Mouse (Mus musculus) C2C12 (cell line): ENCODE measurements around the gene Spg7. TPM values are rescaled to one million over a fixed set of nuclear protein-coding genes. Genes with fewer than 3 reads are reported as not detected.
A peak's percentile ranks its signal among the peaks of the same experiment; 100 is the strongest.
"Not testable (repeated sequence)": the region's sequence is repeated elsewhere in the genome, so short reads cannot be mapped to it uniquely, and the experiment has no call there.

Experiments used
- H3K27me3 ChIP-seq: one replicate; pipeline ENCODE4 v1.6.1; 2011; ENCODE audit not compliant: control insufficient read depth, insufficient read depth, insufficient read length
- H3K36me3 ChIP-seq: one replicate; pipeline ENCODE4 v1.6.1; 2011; ENCODE audit not compliant: control insufficient read depth, insufficient read depth
- H3K4me3 ChIP-seq: one replicate; pipeline ENCODE4 v1.5.1; 2011; ENCODE audit warnings: mild to moderate bottlenecking, control low read depth; ENCODE audit not compliant: poor library complexity, insufficient read depth, severe bottlenecking
- H3K79me2 ChIP-seq: one replicate; pipeline ENCODE4 v1.6.1; 2011; ENCODE audit not compliant: control insufficient read depth, insufficient read depth
- H3K79me3 ChIP-seq: one replicate; pipeline ENCODE4 v1.6.1; 2011; ENCODE audit warnings: low read depth, control low read depth
- H3ac ChIP-seq: one replicate; pipeline ENCODE3; 2011; ENCODE audit warnings: low read depth; ENCODE audit not compliant: control insufficient read depth, insufficient read length
- CEBPB ChIP-seq: IDR thresholded peaks from one replicate; pipeline ENCODE4 v1.6.1; 2011; ENCODE audit warnings: low read depth, mild to moderate bottlenecking, control low read depth, moderate library complexity
- CTCF ChIP-seq: IDR thresholded peaks from one replicate; pipeline ENCODE4 v1.5.1; 2011; ENCODE audit not compliant: control insufficient read depth, insufficient read depth, insufficient read length
- FOSL1 ChIP-seq: IDR thresholded peaks from one replicate; pipeline ENCODE4 v1.8.0; 2011; ENCODE audit warnings: mild to moderate bottlenecking, low read length; ENCODE audit not compliant: poor library complexity, insufficient read depth, severe bottlenecking
- MAX ChIP-seq: IDR thresholded peaks from one replicate; pipeline ENCODE4 v1.6.1; 2011; ENCODE audit warnings: mild to moderate bottlenecking, control low read depth
- MYOD1 ChIP-seq: IDR thresholded peaks from one replicate; pipeline ENCODE4 v1.6.1; 2011; ENCODE audit warnings: low read depth; ENCODE audit not compliant: control insufficient read depth, insufficient read length
- MYOG ChIP-seq: IDR thresholded peaks from one replicate; pipeline ENCODE4 v1.6.1; 2011; ENCODE audit not compliant: control insufficient read depth, insufficient read length; ENCODE audit errors: extremely low read depth
- USF1 ChIP-seq: IDR thresholded peaks from one replicate; pipeline ENCODE4 v1.6.1; 2011; ENCODE audit warnings: low read depth, mild to moderate bottlenecking, control low read depth, moderate library complexity
- polyA plus RNA-seq: library from polyadenylated mRNA; unstranded; fragments of >200 nt; fragmentation: generic; extraction: Trizol; gene quantifications from one replicate; pipeline ENCODE4 v1.2.1, GENCODE M21; 2012; ENCODE audit warnings: missing spikeins

The Spg7 gene
- polyA plus RNA-seq, 1 experiment: 57.4 TPM

DNA sequence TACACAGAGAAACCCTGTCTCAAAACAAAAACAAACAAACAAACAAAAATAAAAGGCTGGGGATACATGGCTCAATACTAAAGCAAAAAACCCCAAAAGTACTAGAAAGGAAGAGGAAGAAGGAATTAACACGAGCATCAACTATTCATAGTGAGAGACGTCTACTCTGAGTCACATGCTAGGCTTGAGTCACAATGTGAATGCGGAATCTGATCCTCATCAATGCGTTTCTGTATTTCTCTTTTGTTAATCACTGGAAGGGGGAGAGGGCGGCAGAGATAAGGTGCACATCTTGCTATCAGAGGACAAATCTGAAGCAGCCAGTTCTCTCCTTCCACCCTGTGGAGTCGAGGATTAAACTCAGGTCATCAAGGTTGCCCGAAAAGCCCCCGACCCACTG lies 35.0 kb upstream of the Spg7 start:
- no peak overlapping the region for H3K4me3 ChIP-seq
- no peak overlapping the region for H3ac ChIP-seq
- H3K36me3 ChIP-seq: peaks cover 4% of the 10 kb centered on the region
- TF ChIP-seq FOSL1 (no peak), CEBPB (no peak), MYOD1 (no peak), MAX (no peak), USF1 (no peak), MYOG (no peak), CTCF (no peak)
- peaks cover 92% of the 10 kb centered on the region for H3K79me3 ChIP-seq
- no peaks in the 10 kb centered on the region for H3K27me3 ChIP-seq
- peaks cover 100% of the 10 kb centered on the region for H3K79me2 ChIP-seq

DNA sequence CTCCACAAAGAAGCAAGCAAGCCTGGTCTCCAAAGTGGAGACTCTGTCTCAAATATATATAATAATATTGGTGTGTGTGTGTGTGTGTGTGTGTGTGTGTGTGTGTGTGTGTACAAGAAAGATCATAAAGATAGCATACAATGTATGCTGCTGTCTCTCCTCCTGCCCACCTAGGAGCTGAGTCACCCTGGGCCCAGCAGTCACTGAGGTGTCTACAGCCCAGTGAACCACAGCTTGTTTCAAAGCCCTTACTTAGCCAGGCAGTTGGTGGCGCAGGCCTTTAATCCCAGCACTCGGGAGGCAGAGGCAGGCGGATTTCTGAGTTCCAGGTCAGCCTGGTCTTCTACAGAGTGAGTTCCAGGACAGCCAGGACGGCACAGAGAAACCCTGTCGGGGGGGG lies 32.7 kb upstream of the Spg7 start:
- H3K36me3 ChIP-seq: peaks cover 14% of the 10 kb centered on the region
- H3K79me3 ChIP-seq: peaks cover 96% of the 10 kb centered on the region
- H3K27me3 ChIP-seq, H3ac ChIP-seq: not testable (repeated sequence)
- peak overlapping the region; percentile 11 for H3K4me3 ChIP-seq
- peaks cover 100% of the 10 kb centered on the region for H3K79me2 ChIP-seq

DNA sequence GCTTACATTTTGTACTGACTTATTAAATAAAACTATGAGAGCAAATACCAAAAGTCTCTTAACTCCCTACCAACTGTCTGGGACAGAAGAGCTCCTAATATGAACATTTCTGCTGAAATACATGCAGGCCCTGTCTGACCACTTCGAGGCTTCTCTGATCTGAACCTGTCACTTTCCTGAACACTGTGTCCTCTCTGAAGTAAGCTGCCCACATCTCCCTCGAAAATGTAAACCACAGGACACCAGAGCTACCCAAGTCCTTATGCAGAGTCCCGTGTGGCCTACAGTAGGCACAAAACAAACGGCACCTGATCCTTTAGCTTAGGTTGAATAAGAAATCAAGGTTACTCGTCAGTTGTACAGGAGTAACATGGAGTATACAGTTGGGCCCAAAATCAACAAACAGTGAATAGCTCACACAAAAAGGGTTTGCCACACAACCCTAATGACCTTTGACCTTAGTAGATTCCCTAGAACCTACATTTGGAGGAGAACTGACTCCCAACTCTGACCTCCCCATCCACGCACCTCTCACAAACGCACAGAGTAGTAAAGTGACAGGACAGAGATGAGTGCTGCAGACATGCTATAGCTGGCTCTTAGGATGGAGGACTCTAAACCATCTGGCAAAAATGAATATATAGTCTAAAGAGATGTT lies 31.3 kb upstream of the Spg7 start:
- H3K79me2 ChIP-seq: peaks cover 100% of the 10 kb centered on the region
- no peak overlapping the region for H3K4me3 ChIP-seq
- H3ac ChIP-seq: no peak overlapping the region
- TF ChIP-seq CEBPB (no peak), USF1 (no peak), MYOD1 (no peak)
- H3K79me3 ChIP-seq: peaks cover 96% of the 10 kb centered on the region
- no peaks in the 10 kb centered on the region for H3K27me3 ChIP-seq
- H3K36me3 ChIP-seq: peaks cover 17% of the 10 kb centered on the region

DNA sequence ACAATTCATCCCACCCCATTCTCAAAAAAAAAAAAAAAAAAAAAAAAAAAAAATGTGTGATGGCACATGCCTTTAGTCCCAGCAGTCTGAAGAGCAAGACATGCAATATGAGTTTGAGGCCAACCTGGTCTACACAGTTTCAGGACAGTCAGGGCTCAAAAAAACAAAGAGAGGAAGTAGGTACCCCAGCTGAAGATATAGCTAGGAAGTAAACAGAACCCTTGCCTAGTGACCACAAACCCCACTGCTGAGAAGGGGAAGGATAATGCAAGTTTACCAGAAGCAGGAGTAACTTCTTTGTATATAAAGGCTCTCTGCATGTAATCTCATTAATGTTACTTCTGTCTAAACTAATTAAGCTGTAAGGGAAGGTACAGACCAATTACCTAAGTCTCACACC lies 30.0 kb upstream of the Spg7 start:
- TF ChIP-seq USF1 (no peak), MYOG (no peak), FOSL1 (no peak), MYOD1 (no peak), CEBPB (no peak), MAX (no peak), CTCF (no peak)
- Histone ChIP-seq H3K79me3 (peaks cover 96% of the 10 kb centered on the region), H3K27me3 (no peaks in the 10 kb centered on the region), H3ac (no peak overlapping the region), H3K4me3 (no peak overlapping the region), H3K36me3 (peaks cover 17% of the 10 kb centered on the region), H3K79me2 (peaks cover 100% of the 10 kb centered on the region)

DNA sequence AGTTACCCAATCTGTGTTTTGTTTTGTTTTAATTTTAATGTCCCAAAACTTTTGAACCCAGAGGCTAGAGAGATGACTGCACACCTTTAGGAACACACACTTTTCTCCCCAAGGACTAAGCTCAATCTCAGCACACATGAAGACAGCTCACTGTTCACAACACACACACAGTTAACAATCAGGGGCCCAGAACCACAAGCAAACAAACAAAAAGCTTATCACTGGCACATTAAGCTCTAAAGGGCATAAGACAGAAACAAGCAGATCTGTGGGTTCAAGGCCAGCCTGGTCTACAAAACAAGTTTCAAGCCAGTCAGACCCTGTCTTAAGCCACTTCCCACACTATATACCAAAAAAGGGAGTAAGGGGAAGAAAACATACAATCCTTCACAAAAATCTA lies 29.3 kb upstream of the Spg7 start:
- peaks cover 17% of the 10 kb centered on the region for H3K36me3 ChIP-seq
- H3K79me2 ChIP-seq: peaks cover 100% of the 10 kb centered on the region
- H3K4me3 ChIP-seq: no peak overlapping the region
- peaks cover 96% of the 10 kb centered on the region for H3K79me3 ChIP-seq
- H3ac ChIP-seq: no peak overlapping the region
- TF ChIP-seq MAX (no peak), MYOG (no peak), CTCF (no peak), MYOD1 (no peak), USF1 (no peak), FOSL1 (no peak), CEBPB (no peak)
- no peaks in the 10 kb centered on the region for H3K27me3 ChIP-seq

DNA sequence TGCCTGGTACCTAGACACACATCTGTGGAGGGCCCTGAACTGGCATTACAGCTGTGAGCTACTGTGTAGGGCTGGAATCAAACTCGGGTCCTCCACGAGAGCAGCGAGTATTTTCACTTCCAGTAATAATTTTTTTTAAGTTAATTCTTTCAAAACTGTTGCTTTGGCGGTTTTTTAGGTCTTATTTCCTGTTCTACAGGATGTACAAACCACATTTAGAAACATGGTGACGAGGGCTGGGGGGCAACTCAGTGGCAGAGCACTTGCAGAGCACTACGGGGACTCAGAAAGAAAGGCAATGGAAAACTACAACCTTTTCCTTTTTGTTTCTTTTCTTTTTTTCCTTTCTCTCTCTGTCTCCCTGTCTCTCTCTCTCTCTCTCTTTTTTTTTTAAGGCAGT lies 28.6 kb upstream of the Spg7 start:
- H3K79me2 ChIP-seq: peaks cover 100% of the 10 kb centered on the region
- peaks cover 17% of the 10 kb centered on the region for H3K36me3 ChIP-seq
- no peaks in the 10 kb centered on the region for H3K27me3 ChIP-seq
- no peak overlapping the region for H3ac ChIP-seq
- H3K4me3 ChIP-seq: no peak overlapping the region
- TF ChIP-seq FOSL1 (no peak), CEBPB (no peak), MAX (no peak), CTCF (no peak), MYOG (no peak), USF1 (no peak)
- peaks cover 96% of the 10 kb centered on the region for H3K79me3 ChIP-seq
